Mouse (Mus musculus) thymus, adult 2 months (tissue): Measurements from ENCODE around the gene Ceacam3. TPM values are rescaled to one million over a fixed set of nuclear protein-coding genes. Genes with fewer than 3 reads are reported as not detected.
"Not testable (repeated sequence)": the region's sequence is repeated elsewhere in the genome, so short reads cannot be mapped to it uniquely, and the experiment has no call there.

Experiments
- DNase-seq: peaks from one replicate; pipeline ENCODE4 v3.0.0; 2021
- H3K27ac ChIP-seq: fragments of 200-500 bp; 2 replicates; pipeline ENCODE4 v1.5.1; 2012; ENCODE audit warnings: low read length, control low read depth; ENCODE audit not compliant: control insufficient read depth, insufficient read depth
- H3K27me3 ChIP-seq: fragments of 200-500 bp; 2 replicates; pipeline ENCODE4 v1.6.1; 2012; ENCODE audit warnings: mild to moderate bottlenecking, low read length, moderate library complexity, mixed read lengths; ENCODE audit not compliant: control insufficient read depth, insufficient read depth
- H3K36me3 ChIP-seq: fragments of 200-500 bp; 2 replicates; pipeline ENCODE4 v1.6.1; 2012; ENCODE audit warnings: mild to moderate bottlenecking, low read length, moderate library complexity; ENCODE audit not compliant: control insufficient read depth, insufficient read depth
- H3K4me1 ChIP-seq: fragments of 200-500 bp; replicated peaks from 2 replicates; pipeline ENCODE4 v1.6.1; 2012; ENCODE audit warnings: low read length; ENCODE audit not compliant: control insufficient read depth, insufficient read depth
- H3K4me3 ChIP-seq: fragments of 200-500 bp; 2 replicates; pipeline ENCODE4 v1.5.1; 2012; ENCODE audit warnings: mild to moderate bottlenecking, low read length, control low read depth, moderate library complexity; ENCODE audit not compliant: control insufficient read depth, insufficient read depth
- CTCF ChIP-seq: fragments of 200-500 bp; IDR thresholded peaks from 2 replicates; pipeline ENCODE4 v1.5.1; 2012; ENCODE audit warnings: mild to moderate bottlenecking, control low read depth, low read length, moderate library complexity, borderline replicate concordance; ENCODE audit not compliant: control insufficient read depth, poor library complexity, insufficient read depth; ENCODE audit errors: extremely low read depth
- POLR2A ChIP-seq: fragments of 200-500 bp; IDR thresholded peaks from 2 replicates; pipeline ENCODE4 v1.6.1; 2012; ENCODE audit warnings: mild to moderate bottlenecking, low read length, control low read depth, moderate library complexity; ENCODE audit not compliant: control insufficient read depth, poor library complexity, insufficient read depth; ENCODE audit errors: extremely low read depth
- WGBS: fragments of 180-500 bp; shearing (Covaris S2); methylation state at CpG from one replicate; pipeline ENCODE4 v1.1.7; 2018; 5-methylcytosine and 5-hydroxymethylcytosine counted together
- polyA plus RNA-seq: library from polyadenylated mRNA; depleted of rRNA; stranded (reverse); fragments of >200 nt; gene quantifications from 2 replicates; pipeline ENCODE4 v1.2.3, GENCODE M21; 2012; rRNA removed

Ceacam3 gene
- polyA plus RNA-seq = not detected in 2 replicates

DNA sequence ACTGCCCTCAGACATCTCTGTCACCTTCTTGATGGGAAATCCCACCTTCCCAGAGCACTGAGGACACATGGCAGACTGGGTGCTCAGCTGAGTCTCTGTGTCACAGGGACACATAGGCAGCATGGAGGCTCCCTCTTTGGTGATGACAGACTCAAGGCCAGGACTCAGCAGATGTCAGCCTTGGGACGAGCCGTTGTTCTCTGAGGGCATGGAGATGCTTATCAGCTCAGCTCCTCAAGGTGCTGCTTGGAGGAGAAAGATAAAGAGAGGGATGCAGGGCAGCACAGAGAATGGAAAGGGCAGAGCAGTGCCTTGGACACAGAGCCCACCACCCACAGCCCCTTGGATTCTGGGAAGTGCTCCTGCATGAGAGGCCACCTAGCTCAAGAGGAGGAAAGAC lies at the start of gene Ceacam3:
Gene Ceacam3, plus strand, starts transcription at position 352 of the 400 bp plus-strand sequence.
- no peaks in the 10 kb centered on the region for H3K4me1 ChIP-seq
- H3K27me3 ChIP-seq = no peaks in the 10 kb centered on the region
- H3K4me3 ChIP-seq = no peak within 1 kb of the TSS
- H3K36me3 ChIP-seq = no peaks in the 10 kb centered on the region
- TF ChIP-seq POLR2A (no peak), CTCF (no peak)
- WGBS = 83% methylated on average over 2 of the region's 2 CpGs
- no peak within 1 kb of the TSS for H3K27ac ChIP-seq
- no peak for DNase-seq

DNA sequence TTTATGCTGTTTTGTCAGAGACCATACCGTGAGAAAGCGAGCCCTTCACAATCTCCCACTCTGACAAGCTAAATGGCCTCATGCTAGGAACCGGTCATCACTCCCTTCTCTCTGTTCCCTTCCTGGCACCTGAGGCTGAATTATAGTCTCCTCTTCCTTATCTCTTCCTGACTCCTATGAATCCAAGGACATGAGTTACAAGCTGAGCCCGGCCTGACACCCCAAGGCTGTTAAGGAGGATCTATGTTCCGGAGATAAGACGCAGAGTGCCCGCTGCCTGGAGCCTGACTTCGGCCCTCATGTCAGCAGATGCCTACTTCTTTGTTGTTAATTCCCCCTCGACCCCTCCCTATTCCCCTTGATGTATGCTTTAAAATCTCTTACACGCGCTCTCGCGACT lies 48.5 kb upstream of the Ceacam3 start:
- not testable (repeated sequence) for H3K27me3 ChIP-seq, H3K4me1 ChIP-seq, DNase-seq, H3K4me3 ChIP-seq, H3K36me3 ChIP-seq, H3K27ac ChIP-seq
- 93% methylated on average over 13 of the region's 13 CpGs for WGBS

DNA sequence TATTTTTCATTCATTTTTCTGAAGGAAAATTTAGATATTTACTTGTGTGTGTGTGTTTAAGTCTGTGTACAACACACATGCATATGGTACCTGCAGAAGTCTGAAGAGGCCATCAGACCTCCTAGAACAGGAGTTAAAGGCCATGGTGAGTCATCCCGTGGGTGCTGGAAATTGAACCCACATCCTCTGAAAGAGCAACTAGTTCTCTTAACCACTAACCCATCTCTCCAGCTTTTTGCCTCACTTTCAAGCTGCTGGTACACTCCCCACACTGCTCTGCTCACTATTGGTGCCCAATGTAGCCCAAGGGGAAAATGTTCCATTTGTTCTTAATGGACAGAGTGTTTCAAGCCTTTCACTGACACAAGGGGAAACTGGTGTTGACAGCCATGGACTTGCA lies 14.8 kb upstream of the Ceacam3 start:
- H3K27ac ChIP-seq = no peak overlapping the region
- no peak for DNase-seq
- no peaks in the 10 kb centered on the region for H3K4me1 ChIP-seq
- no peak for TF ChIP-seq POLR2A
- TF ChIP-seq CTCF = no peak
- H3K27me3 ChIP-seq = no peaks in the 10 kb centered on the region
- 66% methylated on average over 1 of the region's 1 CpGs for WGBS
- no peaks in the 10 kb centered on the region for H3K36me3 ChIP-seq
- no peak overlapping the region for H3K4me3 ChIP-seq

DNA sequence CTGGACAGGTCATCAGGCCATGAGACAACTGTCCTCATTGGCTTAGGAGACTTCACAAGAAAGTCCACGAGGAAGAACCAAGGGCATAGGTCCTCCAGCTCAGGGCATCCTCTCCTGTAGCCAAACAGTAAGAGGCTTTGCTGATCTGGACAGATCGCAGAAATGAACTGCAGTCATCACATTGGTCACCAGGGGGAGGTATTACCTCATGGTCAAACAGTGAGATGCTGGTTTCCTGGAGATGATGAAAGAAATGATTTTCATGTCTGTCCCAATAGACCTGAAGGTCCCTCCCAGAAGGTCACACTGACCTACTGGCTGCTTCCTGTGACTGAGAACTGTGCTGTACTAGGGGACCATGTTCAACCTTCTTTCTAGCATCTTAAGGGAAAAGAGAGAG lies 5.6 kb downstream of the Ceacam3 start:
- no peak for TF ChIP-seq CTCF
- no peak for TF ChIP-seq POLR2A
- no peaks in the 10 kb centered on the region for H3K27me3 ChIP-seq
- no peak overlapping the region for H3K4me3 ChIP-seq
- no peaks in the 10 kb centered on the region for H3K4me1 ChIP-seq
- H3K27ac ChIP-seq = no peak overlapping the region
- DNase-seq = peak; percentile 26
- 42% methylated on average over 2 of the region's 2 CpGs for WGBS
- no peaks in the 10 kb centered on the region for H3K36me3 ChIP-seq

DNA sequence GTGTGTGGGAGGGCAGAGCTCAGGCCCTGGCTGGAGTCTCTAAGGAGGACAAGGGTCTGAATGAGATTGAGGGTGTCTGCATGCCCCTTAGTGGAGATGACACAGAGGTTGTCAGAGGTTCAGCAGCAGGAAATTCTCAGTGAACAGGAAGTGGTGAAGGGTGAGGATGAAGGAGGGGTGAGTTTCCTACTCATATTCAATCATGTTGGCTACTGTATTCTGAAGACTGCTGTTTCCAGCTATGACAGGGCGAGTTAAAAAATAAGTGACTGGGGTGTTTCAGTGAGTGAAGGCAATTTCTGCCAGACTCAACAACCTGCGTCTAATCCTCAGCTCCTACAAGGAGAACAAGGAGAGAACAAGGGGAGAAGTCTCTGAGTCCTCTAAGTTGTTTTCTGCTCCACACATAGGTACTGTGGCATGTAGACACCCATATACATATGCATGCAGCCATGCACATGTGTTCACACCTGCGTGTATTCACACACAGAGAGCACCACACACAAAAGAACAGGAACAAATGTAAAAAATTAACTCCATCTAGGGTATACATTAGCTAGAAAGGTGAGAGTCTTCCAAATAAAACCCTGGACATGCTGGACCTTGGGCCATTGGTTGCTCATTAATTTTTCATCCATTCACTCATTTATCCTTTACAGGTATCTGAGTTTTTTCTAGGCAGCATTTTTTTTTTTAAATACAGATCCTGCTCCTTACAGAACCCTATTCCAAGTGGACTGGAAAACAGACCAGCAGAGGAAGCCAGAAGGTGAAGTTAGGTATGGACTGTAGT lies 7.0 kb downstream of the Ceacam3 start:
- 53% methylated on average over 3 of the region's 3 CpGs for WGBS
- Histone ChIP-seq H3K36me3 (no peaks in the 10 kb centered on the region), H3K27ac (no peak overlapping the region), H3K27me3 (no peaks in the 10 kb centered on the region), H3K4me1 (no peaks in the 10 kb centered on the region), H3K4me3 (no peak overlapping the region)
- TF ChIP-seq POLR2A = no peak
- TF ChIP-seq CTCF = no peak
- DNase-seq = no peak

DNA sequence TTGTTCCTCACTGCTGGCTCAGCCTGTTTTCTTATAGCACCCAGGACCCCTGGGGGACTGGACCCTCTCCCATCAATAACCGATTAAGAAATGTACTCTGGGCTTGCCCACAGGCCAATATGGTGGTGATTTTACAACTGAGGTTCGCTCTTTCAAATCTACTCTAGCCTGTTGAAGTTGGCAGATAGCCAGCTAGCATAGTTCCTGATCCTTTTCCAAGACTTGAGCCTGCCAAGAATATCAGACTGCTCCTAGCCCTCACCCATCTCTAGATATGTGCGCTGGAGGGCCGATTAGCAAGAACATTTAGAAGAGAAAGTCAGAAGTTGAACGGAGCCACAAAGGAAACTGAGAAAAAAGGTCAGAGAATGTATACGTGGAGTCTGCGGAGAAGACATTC lies 8.9 kb downstream of the Ceacam3 start:
- 87% methylated on average over 7 of the region's 7 CpGs for WGBS
- no peaks in the 10 kb centered on the region for H3K36me3 ChIP-seq
- no peak for TF ChIP-seq POLR2A
- no peak for TF ChIP-seq CTCF
- no peak for DNase-seq
- no peaks in the 10 kb centered on the region for H3K4me1 ChIP-seq
- H3K4me3 ChIP-seq = no peak overlapping the region
- no peak overlapping the region for H3K27ac ChIP-seq
- no peaks in the 10 kb centered on the region for H3K27me3 ChIP-seq

DNA sequence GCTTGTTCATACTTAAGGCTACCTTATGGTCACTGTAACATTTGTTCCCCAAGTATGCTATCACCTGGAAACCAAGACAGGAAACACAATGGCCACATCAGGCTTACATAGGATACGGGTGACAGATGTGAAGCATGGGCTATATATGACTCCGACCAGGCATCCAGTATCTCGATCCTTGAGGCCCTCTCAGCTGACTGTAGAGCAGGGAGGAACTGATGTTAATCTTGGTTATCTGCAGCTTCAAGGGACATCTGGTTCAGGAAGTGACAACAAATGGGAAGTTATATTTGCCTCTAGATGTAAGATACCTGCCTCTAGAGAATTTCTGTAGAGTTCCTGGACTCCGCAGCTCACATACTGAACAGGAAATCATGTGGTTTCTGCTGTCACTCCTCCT lies 21.7 kb downstream of the Ceacam3 start:
- no peak for DNase-seq
- no peaks in the 10 kb centered on the region for H3K4me1 ChIP-seq
- no peak overlapping the region for H3K4me3 ChIP-seq
- no peak overlapping the region for H3K27ac ChIP-seq
- no peaks in the 10 kb centered on the region for H3K36me3 ChIP-seq
- TF ChIP-seq CTCF (no peak), POLR2A (no peak)
- 63% methylated on average over 4 of the region's 4 CpGs for WGBS
- H3K27me3 ChIP-seq = no peaks in the 10 kb centered on the region
